Mouse (Mus musculus) G1E (cell line): Measurements from ENCODE around the gene Ankrd28.

Experiments
- CTCF ChIP-seq: IDR thresholded peaks from 2 replicates; pipeline ENCODE4 v1.5.1; 2012; ENCODE audit warnings: low read depth, low read length, inconsistent platforms, mixed read lengths
- GATA2 ChIP-seq: IDR thresholded peaks from 2 replicates; pipeline ENCODE4 v1.6.1; 2012; ENCODE audit warnings: low read depth, low read length, inconsistent platforms, borderline replicate concordance
- TAL1 ChIP-seq: conservative IDR thresholded peaks from 2 replicates; pipeline ENCODE4 v1.6.1; 2012; ENCODE audit warnings: low read depth, low read length, inconsistent platforms, mixed read lengths

GRCm38 (mm10) chr14:31879456-31879855, 49.0 kb upstream of the Ankrd28 start:
- TF ChIP-seq TAL1 (no peak), CTCF (no peak), GATA2 (no peak)
